Mouse (Mus musculus) liver, embryonic 14.5 days (tissue): ENCODE measurements at regions not wholly inside any gene's neighbourhood (a gene's known extent, or its start where the extent isn't known, plus 50 kb on each side); places are given as distances from the start of the nearest gene placed in this dataset.

Experiments
- ATAC-seq: fragments of 200-750 bp; cut with Nextera tagmentation; 2 replicates; pipeline ENCODE4 v1.8.0; 2017; ENCODE audit warnings: moderate number of reproducible peaks, mild to moderate bottlenecking, moderate library complexity; ENCODE audit not compliant: insufficient read depth
- DNase-seq, 3 experiments: peaks; one replicate each; pipeline ENCODE4 v3.0.0-alpha.2; 2012 to 2013; ENCODE audit warnings: low read depth in 3 of 3, low spot score in 3 of 3
- H3K27ac ChIP-seq: fragments of 300-500 bp; sonication (generic); 2 replicates; pipeline ENCODE4 v1.5.1; 2014; ENCODE audit warnings: moderate library complexity, mild to moderate bottlenecking, control low read depth, inconsistent platforms
- H3K27me3 ChIP-seq: fragments of 300-500 bp; sonication (generic); 2 replicates; pipeline ENCODE4 v1.6.1; 2014; ENCODE audit warnings: mild to moderate bottlenecking, low read length, moderate library complexity; ENCODE audit not compliant: control insufficient read depth, insufficient read depth
- H3K36me3 ChIP-seq: fragments of 300-500 bp; sonication (generic); replicated peaks from 2 replicates; pipeline ENCODE4 v1.6.1; 2014; ENCODE audit warnings: low read depth; ENCODE audit not compliant: control insufficient read depth, insufficient read depth
- H3K4me1 ChIP-seq, 2 experiments: fragments of 200-500 bp in 1 of 2; fragments of 300-500 bp in 1 of 2; sonication (generic) in 1 of 2; replicated peaks; 2 replicates each; pipeline ENCODE4 v1.6.1; 2012 to 2014; ENCODE audit warnings: antibody characterized with exemption in 1 of 2, inconsistent platforms in 1 of 2, low read length in 1 of 2; ENCODE audit not compliant: control insufficient read depth in 2 of 2, insufficient read depth in 2 of 2
- H3K4me2 ChIP-seq: fragments of 300-500 bp; sonication (generic); 2 replicates; pipeline ENCODE4 v1.6.1; 2014; ENCODE audit warnings: low read depth, mild to moderate bottlenecking, control low read depth, moderate library complexity
- H3K4me3 ChIP-seq, 2 experiments: fragments of 200-500 bp in 1 of 2; fragments of 300-500 bp in 1 of 2; sonication (generic) in 1 of 2; 2 replicates each; pipeline ENCODE4 v1.5.1; 2012 to 2014; ENCODE audit warnings: low read depth in 2 of 2, low read length in 2 of 2, mild to moderate bottlenecking in 2 of 2, control low read depth in 1 of 2, inconsistent platforms in 1 of 2, moderate library complexity in 1 of 2; ENCODE audit not compliant: insufficient read depth in 1 of 2
- H3K9ac ChIP-seq: fragments of 300-500 bp; sonication (generic); replicated peaks from 2 replicates; pipeline ENCODE4 v1.6.1; 2014; ENCODE audit warnings: mild to moderate bottlenecking, control low read depth, moderate library complexity
- H3K9me3 ChIP-seq: fragments of 300-500 bp; sonication (generic); 2 replicates; pipeline ENCODE4 v1.6.1; 2016; ENCODE audit warnings: low read length, mixed read lengths; ENCODE audit not compliant: control insufficient read depth
- CTCF ChIP-seq: IDR thresholded peaks from 2 replicates; pipeline ENCODE4 v1.5.1; 2016; ENCODE audit warnings: antibody characterized with exemption, low read depth, control low read depth
- EP300 ChIP-seq: IDR thresholded peaks from 2 replicates; pipeline ENCODE4 v1.6.1; 2016; ENCODE audit warnings: antibody characterized with exemption, low read depth
- WGBS: fragments of 180-500 bp; shearing (Covaris S2); extraction: QIAGEN DNeasy Blood & Tissue Kit; methylation state at CpG from one replicate; pipeline ENCODE4 v1.1.7; 2014; ENCODE audit not compliant: insufficient replicate concordance; 5-methylcytosine and 5-hydroxymethylcytosine counted together

GRCm38 (mm10) chr2:11032891-11033290, 139.0 kb upstream of the Prkcq start:
- ATAC-seq (no peak), DNase-seq (no peak)
- Histone ChIP-seq H3K9ac (no peak overlapping the region), H3K9me3 (no peaks in the 10 kb centered on the region), H3K4me1 (no peaks in the 10 kb centered on the region), H3K4me3 (no peak overlapping the region), H3K4me2 (no peak overlapping the region), H3K27me3 (no peaks in the 10 kb centered on the region), H3K27ac (no peak overlapping the region), H3K36me3 (no peaks in the 10 kb centered on the region)
- 57% methylated on average over 4 of the region's 4 CpGs for WGBS
- no peak for TF ChIP-seq CTCF
- no peak for TF ChIP-seq EP300

DNA sequence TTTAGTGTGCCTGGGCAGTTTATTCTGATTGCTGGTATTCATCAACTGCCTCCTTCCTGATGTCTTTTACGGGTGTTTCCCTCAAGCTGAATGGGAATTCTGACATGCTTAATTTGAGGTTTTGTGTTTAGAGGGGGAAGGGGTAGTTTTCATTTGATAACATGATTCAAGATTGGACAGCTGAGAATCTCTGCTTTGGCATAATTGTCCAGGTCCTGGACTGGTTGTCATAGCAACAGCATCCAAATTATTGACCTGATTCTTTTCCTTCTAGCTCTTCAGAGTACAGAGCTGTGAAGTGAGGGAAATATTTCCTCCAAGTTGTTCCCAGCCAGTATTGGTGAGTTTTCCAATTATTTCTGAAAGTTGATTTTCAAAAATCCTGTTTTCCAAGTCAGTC, 137.7 kb upstream of the Prkcq start:
- H3K4me3 ChIP-seq, result no peak overlapping the region
- H3K36me3 ChIP-seq, result no peaks in the 10 kb centered on the region
- H3K27ac ChIP-seq, result no peak overlapping the region
- no peak for DNase-seq
- H3K4me2 ChIP-seq, result no peak overlapping the region
- WGBS, result 68% methylated on average over 1 of the region's 1 CpGs
- TF ChIP-seq CTCF (no peak), EP300 (no peak)
- H3K9ac ChIP-seq, result no peak overlapping the region
- H3K9me3 ChIP-seq, result no peaks in the 10 kb centered on the region
- no peaks in the 10 kb centered on the region for H3K4me1 ChIP-seq
- no peaks in the 10 kb centered on the region for H3K27me3 ChIP-seq
- ATAC-seq, result no peak

GRCm38 (mm10) chr2:11037343-11037742, 134.6 kb upstream of the Prkcq start:
- Histone ChIP-seq H3K4me1 (no peaks in the 10 kb centered on the region), H3K9ac (no peak overlapping the region), H3K27ac (no peak overlapping the region), H3K4me3 (no peak overlapping the region), H3K36me3 (no peaks in the 10 kb centered on the region), H3K4me2 (no peak overlapping the region), H3K27me3 (no peaks in the 10 kb centered on the region), H3K9me3 (no peaks in the 10 kb centered on the region)
- 67% methylated on average over 11 of the region's 11 CpGs for WGBS
- no peak for DNase-seq
- TF ChIP-seq EP300, result no peak
- TF ChIP-seq CTCF, result no peak
- no peak for ATAC-seq

GRCm38 (mm10) chr2:11038440-11038839, 133.5 kb upstream of the Prkcq start:
- no peak for TF ChIP-seq EP300
- TF ChIP-seq CTCF, result no peak
- Histone ChIP-seq H3K9ac (no peak overlapping the region), H3K27me3 (no peaks in the 10 kb centered on the region), H3K36me3 (no peaks in the 10 kb centered on the region), H3K27ac (no peak overlapping the region), H3K4me3 (no peak overlapping the region), H3K9me3 (no peaks in the 10 kb centered on the region), H3K4me1 (no peaks in the 10 kb centered on the region), H3K4me2 (no peak overlapping the region)
- DNase-seq, result no peak
- 72% methylated on average over 5 of the region's 5 CpGs for WGBS
- no peak for ATAC-seq

DNA sequence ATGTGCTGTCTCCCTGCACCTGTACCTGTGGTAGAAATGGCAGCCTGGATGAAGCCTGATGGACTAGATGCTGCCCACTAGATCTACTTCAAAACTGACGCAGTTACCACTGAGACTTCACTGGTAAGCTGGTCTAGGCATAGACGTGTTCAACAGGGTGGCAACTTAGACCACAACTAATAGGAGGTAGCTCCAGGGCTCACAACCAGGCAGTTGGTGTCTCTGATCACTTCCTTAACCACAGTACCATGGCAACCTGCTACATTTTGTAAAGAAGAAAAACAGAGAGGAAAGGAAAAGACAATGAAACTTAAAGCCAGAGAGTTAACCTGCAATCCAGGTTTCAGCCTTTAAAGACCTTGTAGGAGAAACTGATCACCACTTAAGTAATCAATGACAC, 131.9 kb upstream of the Prkcq start:
- Histone ChIP-seq H3K9me3 (no peaks in the 10 kb centered on the region), H3K4me3 (no peak overlapping the region), H3K4me1 (no peaks in the 10 kb centered on the region), H3K27me3 (no peaks in the 10 kb centered on the region), H3K9ac (no peak overlapping the region), H3K4me2 (no peak overlapping the region), H3K27ac (no peak overlapping the region), H3K36me3 (no peaks in the 10 kb centered on the region)
- DNase-seq (no peak), ATAC-seq (no peak)
- 52% methylated on average over 2 of the region's 2 CpGs for WGBS
- TF ChIP-seq CTCF (no peak), EP300 (no peak)
